Mouse (Mus musculus): Measurements from ENCODE around the gene Cdkl3. TPM values are rescaled to one million over a fixed set of nuclear protein-coding genes. Genes with fewer than 3 reads are reported as not detected.
"Not testable (repeated sequence)": the region's sequence is repeated elsewhere in the genome, so short reads cannot be mapped to it uniquely, and the experiment has no call there.

Gene Cdkl3
- polyA plus RNA-seq, 1 experiment from 2014 or later, result 29.1 TPM

DNA sequence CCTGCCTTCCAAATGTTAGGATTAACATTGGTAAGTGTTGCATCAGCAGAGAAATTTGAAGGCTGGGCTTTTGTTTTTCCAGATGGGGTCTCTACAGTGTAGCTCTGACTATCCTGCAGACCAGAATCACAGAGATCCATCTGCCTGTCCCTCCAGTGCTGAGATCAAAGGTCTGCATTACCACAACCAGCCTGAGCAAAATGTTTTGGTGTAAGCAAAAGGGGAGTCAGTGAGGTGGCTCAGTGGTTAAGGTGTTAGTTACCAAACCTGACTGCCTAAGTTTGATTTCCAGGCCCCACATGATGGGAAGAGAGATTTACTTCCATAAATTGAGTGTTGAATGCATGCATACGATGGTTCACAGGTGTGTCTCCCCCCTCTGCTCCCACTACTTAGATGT lies 105.4 kb downstream of the Cdkl3 start:
- ATAC-seq (ENCODE audit: low FRiP score), result no peak
- no peaks in the 10 kb centered on the region for H3K27me3 ChIP-seq
- peaks cover 14% of the 10 kb centered on the region for H3K4me1 ChIP-seq (replicated peaks)
- H3K27ac ChIP-seq, result no peak overlapping the region
- H3K9ac ChIP-seq, result no peak overlapping the region
- H3K4me3 ChIP-seq, result no peak overlapping the region
- peaks cover 7% of the 10 kb centered on the region for H3K36me3 ChIP-seq
- no peak overlapping the region for H3K4me2 ChIP-seq
- WGBS, result 90% methylated on average over 1 of the region's 1 CpGs
- no peaks in the 10 kb centered on the region for H3K9me3 ChIP-seq

DNA sequence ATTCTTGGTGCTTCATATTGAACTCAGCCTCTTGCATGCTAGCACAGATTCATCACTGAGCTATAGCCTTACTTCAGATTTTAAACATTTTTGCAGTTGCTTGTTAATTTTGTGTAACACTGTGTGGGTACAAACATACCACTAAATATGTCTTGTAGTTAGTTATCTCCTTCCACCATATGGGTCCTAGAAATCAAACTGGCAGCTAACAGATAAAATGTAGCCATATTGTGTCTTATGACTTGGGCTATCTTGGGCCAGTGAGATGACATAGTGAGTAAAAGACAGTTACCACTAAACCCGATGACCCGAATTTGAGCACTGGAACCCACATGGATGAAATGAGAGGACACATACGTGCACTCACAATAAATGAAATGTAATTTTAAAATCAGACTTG lies 111.5 kb downstream of the Cdkl3 start:
- no peaks in the 10 kb centered on the region for H3K27me3 ChIP-seq
- no peak overlapping the region for H3K9ac ChIP-seq
- 92% methylated on average over 3 of the region's 3 CpGs for WGBS
- H3K4me1 ChIP-seq (replicated peaks), result no peaks in the 10 kb centered on the region
- H3K4me3 ChIP-seq, result no peak overlapping the region
- no peak for ATAC-seq (ENCODE audit: low FRiP score)
- H3K4me2 ChIP-seq, result no peak overlapping the region
- H3K27ac ChIP-seq, result no peak overlapping the region
- H3K36me3 ChIP-seq, result peaks cover 65% of the 10 kb centered on the region
- H3K9me3 ChIP-seq, result no peaks in the 10 kb centered on the region

DNA sequence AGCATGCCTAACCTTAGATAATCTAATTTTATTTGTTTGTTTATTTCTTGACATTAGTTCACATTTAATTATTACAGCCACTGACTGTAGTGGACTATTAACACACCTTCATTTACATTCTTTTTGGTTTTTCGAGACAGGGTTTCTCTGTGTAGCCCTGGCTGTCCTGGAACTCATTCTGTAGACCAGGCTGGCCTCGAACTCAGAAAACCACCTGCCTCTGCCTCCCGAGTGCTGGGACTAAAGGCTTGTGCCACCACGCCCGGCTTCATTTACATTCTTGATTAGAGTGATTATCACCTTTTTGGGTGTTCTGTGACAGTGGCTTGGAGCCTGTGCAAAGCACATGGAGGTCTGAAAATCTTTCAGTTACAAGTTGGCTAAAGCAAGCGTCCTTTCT lies 112.1 kb downstream of the Cdkl3 start:
- H3K9ac ChIP-seq; ATAC-seq (ENCODE audit: low FRiP score); H3K27ac ChIP-seq; H3K4me3 ChIP-seq; H3K4me2 ChIP-seq; H3K4me1 ChIP-seq (replicated peaks); H3K27me3 ChIP-seq; H3K9me3 ChIP-seq: not testable (repeated sequence)
- peaks cover 69% of the 10 kb centered on the region for H3K36me3 ChIP-seq
- WGBS, result 93% methylated on average over 6 of the region's 6 CpGs

DNA sequence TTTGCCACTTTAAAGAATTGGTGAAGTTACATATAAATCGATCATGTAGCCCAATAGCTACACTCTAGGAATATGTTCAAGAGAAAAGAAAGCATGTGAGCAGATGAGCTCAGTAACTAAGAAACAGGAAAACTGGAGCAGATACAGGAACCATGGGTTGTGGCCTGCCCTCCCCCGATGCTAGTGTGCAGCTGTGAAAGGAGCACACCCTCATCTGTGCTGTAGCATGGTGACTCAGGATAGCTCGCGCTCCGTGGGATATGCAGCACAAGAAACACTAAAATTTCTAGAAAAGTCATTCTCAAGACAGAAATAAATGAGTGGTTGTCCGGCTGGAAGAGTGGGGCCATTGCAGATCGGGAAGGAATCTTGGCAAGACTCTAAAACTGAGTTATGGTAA lies 113.1 kb downstream of the Cdkl3 start:
- H3K4me1 ChIP-seq (replicated peaks), result no peaks in the 10 kb centered on the region
- no peak for ATAC-seq (ENCODE audit: low FRiP score)
- H3K4me3 ChIP-seq, result no peak overlapping the region
- WGBS, result 96% methylated on average over 7 of the region's 7 CpGs
- no peak overlapping the region for H3K9ac ChIP-seq
- H3K27ac ChIP-seq, result no peak overlapping the region
- H3K9me3 ChIP-seq, result no peaks in the 10 kb centered on the region
- H3K4me2 ChIP-seq, result no peak overlapping the region
- H3K27me3 ChIP-seq, result no peaks in the 10 kb centered on the region
- H3K36me3 ChIP-seq, result peaks cover 80% of the 10 kb centered on the region

DNA sequence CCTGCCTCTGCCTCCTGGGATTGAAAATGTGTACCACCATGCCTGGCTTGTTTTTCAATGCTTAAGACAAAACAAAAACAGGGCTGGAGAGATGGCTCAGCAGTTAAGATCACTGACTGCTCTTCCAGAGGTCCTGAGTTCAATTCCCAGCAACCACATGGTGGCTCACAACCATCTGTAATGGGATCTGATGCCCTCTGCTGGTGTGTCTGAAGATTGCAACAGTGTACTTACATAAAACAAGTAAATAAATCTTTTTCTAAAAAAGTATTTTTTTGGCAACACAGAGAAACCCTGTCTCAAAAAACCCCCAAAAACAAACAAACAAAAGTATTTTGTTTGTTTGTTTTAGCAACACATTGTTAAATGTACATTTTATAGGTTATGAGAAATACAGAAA lies 116.4 kb downstream of the Cdkl3 start:
- H3K27me3 ChIP-seq; H3K4me1 ChIP-seq (replicated peaks); H3K9me3 ChIP-seq; H3K9ac ChIP-seq; H3K4me2 ChIP-seq; H3K27ac ChIP-seq; ATAC-seq (ENCODE audit: low FRiP score); H3K4me3 ChIP-seq: not testable (repeated sequence)
- H3K36me3 ChIP-seq, result peaks cover 92% of the 10 kb centered on the region

DNA sequence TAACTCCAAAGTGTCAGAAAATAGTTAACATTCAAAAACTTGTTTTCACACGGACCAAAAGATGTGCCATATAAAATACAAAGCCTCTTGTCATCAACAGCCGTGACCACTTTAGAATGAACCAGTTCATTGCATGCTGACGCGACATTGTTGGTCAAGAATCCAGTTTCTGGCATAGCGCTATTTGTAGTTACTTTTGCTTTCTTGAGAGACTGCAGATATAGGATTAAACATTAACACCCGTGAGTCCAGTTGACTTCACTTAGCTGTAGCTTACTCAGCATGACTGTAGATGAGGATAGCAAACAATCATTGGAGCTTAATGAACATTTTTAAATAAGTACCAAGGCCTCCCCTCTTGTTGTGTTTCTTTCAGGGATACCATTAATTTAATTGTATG lies 118.0 kb downstream of the Cdkl3 start:
- H3K27ac ChIP-seq, result no peak overlapping the region
- H3K36me3 ChIP-seq, result peaks cover 89% of the 10 kb centered on the region
- WGBS, result 96% methylated on average over 6 of the region's 6 CpGs
- no peak for ATAC-seq (ENCODE audit: low FRiP score)
- H3K4me2 ChIP-seq, result no peak overlapping the region
- H3K9me3 ChIP-seq, result no peaks in the 10 kb centered on the region
- no peaks in the 10 kb centered on the region for H3K4me1 ChIP-seq (replicated peaks)
- H3K9ac ChIP-seq, result no peak overlapping the region
- H3K4me3 ChIP-seq, result no peak overlapping the region
- no peaks in the 10 kb centered on the region for H3K27me3 ChIP-seq

DNA sequence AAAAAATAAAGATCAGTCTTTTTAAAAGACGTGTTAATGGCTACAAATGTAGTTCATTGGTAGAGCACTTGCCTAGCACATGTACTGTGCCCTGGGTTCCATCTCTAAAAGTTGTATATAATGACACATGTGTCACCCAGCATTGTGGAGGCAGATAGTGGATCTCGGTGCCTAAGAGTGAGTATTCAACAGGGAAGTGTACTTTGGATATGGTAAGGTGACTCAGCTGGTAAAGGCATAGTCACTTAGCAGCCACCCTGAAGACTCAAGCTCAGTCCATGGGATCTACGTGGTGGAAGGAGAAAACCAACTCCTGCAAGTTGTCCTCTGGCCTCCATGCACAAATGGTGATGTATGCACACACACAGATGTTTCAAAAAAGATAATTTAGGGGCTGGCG lies 120.4 kb downstream of the Cdkl3 start:
- Histone ChIP-seq H3K9ac (no peak overlapping the region), H3K4me3 (no peak overlapping the region), H3K27ac (no peak overlapping the region), H3K27me3 (no peaks in the 10 kb centered on the region), H3K9me3 (no peaks in the 10 kb centered on the region), H3K4me1 (replicated peaks) (0 out of 2 replicates have a peak, but pooled peaks cover 5% of the 10 kb centered on the region), H3K4me2 (no peak overlapping the region), H3K36me3 (peaks cover 74% of the 10 kb centered on the region)
- 95% methylated on average over 4 of the region's 4 CpGs for WGBS
- ATAC-seq (ENCODE audit: low FRiP score), result no peak

DNA sequence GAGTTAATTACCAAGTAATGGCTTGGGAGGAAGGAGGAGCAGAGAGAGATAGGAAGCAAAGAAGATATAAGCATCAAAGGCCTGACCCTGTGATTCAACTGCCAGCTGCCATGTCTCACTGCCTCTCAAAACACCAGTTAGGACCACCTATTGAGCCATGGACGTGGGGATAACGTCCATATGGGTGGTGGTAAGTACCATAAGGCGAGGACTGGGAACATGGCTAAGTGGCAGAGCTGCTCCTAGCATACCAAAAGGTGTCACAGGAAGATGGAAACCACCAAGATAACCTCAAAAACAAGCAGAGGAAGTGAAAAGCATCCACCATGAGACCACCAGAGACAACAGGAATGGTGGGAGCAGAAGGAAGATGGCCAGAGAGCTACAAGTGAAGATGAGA lies 123.1 kb downstream of the Cdkl3 start:
- no peak overlapping the region for H3K9ac ChIP-seq
- 77% methylated on average over 3 of the region's 3 CpGs for WGBS

DNA sequence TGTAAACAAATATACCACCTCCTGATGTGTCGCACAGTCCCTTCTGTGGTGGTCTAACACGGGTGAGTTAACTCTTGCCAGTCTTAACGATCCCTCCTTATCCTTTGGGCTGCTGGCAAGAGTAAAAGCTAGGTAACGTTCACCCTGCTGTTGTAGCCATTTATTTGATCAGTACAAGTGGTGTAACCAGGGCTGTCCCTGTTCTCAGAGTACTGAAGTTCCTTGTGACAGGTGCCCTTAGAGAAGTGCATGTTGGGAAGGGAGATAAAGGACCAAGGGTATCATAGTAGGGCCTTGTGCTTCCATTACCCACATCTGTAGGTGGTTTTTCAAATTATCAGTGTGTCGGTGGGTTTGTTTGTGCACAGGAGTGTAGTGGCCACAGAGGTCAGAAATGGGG lies 123.7 kb downstream of the Cdkl3 start:
- ATAC-seq (ENCODE audit: low FRiP score), result no peak
- no peak overlapping the region for H3K4me2 ChIP-seq
- no peak overlapping the region for H3K4me3 ChIP-seq
- no peaks in the 10 kb centered on the region for H3K27me3 ChIP-seq
- no peak overlapping the region for H3K9ac ChIP-seq
- H3K4me1 ChIP-seq (replicated peaks), result peaks cover 5% of the 10 kb centered on the region; the same call in 1 of the 2 replicates
- H3K9me3 ChIP-seq, result no peaks in the 10 kb centered on the region
- peaks cover 44% of the 10 kb centered on the region for H3K36me3 ChIP-seq
- 77% methylated on average over 5 of the region's 5 CpGs for WGBS
- H3K27ac ChIP-seq, result peak overlapping the region; percentile 42; the same call in 1 of the 2 replicates

More for the DNA sequence above, 123.1 kb downstream of the Cdkl3 start:
- no peak for ATAC-seq (ENCODE audit: low FRiP score)
- Histone ChIP-seq H3K9me3 (no peaks in the 10 kb centered on the region), H3K4me3 (no peak overlapping the region), H3K4me1 (replicated peaks) (peaks cover 5% of the 10 kb centered on the region; the same call in 1 of the 2 replicates), H3K27ac (no peak overlapping the region), H3K36me3 (peaks cover 49% of the 10 kb centered on the region), H3K4me2 (no peak overlapping the region), H3K27me3 (no peaks in the 10 kb centered on the region)

DNA sequence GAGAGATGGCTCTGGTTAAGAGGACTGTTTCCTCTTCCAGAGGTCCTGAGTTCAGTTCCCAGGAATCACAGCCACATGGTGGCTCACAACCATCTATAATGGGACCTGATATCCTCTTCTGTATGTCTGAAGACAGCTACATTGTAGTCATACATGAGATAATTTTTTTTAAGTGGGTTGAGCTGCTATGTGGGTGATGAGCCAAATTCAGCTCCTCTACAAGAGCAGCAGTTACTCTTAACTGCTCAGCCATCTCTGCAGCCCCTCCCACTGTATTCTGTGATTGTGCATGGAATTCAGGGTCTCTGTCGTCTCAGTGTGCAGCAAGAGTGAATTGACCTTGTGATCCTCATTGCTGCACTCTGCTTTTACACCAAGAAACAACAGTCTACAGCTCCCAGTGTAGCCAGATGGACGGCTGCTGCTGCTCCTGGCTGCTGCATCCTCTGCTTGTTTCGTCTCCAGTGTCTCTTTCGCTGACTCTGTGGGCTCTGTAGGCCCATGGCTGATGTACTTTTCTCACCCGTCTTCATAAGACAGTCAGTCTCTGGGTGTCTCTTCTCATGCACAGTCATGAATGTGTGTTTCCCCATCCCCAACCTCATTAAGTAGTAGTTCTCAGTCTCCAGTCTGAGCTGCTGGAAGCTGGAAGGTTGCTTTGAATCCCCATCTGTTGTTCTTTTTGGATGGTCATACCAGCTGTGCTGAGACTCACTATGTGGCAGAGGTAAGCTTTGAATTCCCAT lies 124.5 kb downstream of the Cdkl3 start:
- Histone ChIP-seq H3K4me1 (replicated peaks) (peaks cover 5% of the 10 kb centered on the region; the same call in 1 of the 2 replicates), H3K9me3 (no peaks in the 10 kb centered on the region), H3K9ac (no peak overlapping the region), H3K27ac (peak overlapping the region; percentile 42), H3K36me3 (peaks cover 39% of the 10 kb centered on the region), H3K4me2 (no peak overlapping the region), H3K27me3 (no peaks in the 10 kb centered on the region), H3K4me3 (no peak overlapping the region)
- no peak for ATAC-seq (ENCODE audit: low FRiP score)
- WGBS, result 67% methylated on average over 5 of the region's 5 CpGs

DNA sequence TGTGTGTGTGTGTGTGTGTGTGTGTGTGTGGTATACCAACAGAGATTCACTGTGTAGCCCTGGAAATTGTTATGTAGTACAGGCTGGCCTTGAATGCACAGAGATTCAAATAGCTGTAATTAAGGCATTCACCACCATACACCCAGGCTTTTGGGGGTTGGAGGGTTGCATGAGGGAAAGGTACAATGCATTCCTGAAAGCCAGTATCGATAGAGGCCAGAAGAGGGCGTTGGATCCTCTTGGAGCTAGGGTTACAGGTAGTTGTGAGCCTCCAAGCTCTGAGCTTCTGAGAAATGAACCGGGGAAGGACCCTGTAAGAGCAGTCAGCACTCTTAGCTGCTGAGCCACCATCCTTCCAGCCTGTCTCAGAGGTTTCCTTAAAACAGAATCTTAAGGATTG lies 125.2 kb downstream of the Cdkl3 start:
- 31% methylated on average over 3 of the region's 3 CpGs for WGBS
- Histone ChIP-seq H3K36me3 (peaks cover 34% of the 10 kb centered on the region), H3K27ac (peak overlapping the region; percentile 42; the same call in 1 of the 2 replicates), H3K9ac (no peak overlapping the region), H3K4me2 (no peak overlapping the region), H3K4me1 (replicated peaks) (peaks cover 5% of the 10 kb centered on the region; the same call in 1 of the 2 replicates), H3K9me3 (no peaks in the 10 kb centered on the region), H3K4me3 (no peak overlapping the region), H3K27me3 (no peaks in the 10 kb centered on the region)
- ATAC-seq (ENCODE audit: low FRiP score), result no peak

DNA sequence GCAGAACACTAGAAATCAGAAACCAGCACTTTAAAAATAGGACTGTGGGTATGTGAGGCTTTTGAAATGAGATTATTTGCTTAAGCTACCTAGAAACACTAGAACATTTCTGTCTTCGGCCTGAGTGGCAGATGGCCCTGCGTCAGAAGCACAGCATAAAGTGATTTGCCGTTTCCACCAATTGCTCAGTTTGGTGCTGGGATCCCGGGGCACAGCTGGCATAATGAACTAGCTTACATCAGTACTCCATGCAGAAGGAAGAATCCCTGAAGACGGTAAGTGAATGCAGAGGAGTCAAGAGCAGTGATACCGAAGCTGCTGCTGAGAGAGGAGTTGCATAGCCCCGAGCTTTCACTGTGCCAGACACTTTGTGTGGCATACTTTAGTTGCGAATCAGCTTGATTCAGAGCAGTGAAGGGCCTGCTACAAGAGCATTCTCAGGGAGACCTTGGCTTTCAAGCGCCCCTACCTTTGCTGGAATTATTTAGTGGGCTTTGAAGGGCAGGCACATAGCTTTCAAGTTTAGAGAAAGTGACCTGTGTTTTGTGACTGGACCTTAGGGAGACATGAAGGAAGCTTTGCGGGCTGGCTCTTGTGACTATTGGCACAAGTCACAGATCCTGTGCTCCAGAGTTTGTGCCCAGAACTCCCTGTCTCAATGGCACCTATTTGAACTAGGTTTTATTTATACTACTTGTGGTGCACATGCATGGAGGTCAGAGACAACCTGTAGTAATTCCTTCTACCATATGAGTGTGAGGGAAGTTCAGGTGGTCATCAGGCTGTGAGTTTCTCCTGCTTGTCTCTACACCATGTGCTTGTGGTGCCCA lies 125.8 kb downstream of the Cdkl3 start:
- Histone ChIP-seq H3K9ac (no peak overlapping the region), H3K36me3 (peaks cover 27% of the 10 kb centered on the region), H3K9me3 (peaks cover 2% of the 10 kb centered on the region; the same call in 1 of the 2 replicates), H3K27me3 (no peaks in the 10 kb centered on the region), H3K4me1 (replicated peaks) (peaks cover 5% of the 10 kb centered on the region; the same call in 1 of the 2 replicates), H3K27ac (peak overlapping the region; percentile 42; the same call in 1 of the 2 replicates), H3K4me2 (no peak overlapping the region), H3K4me3 (no peak overlapping the region)
- WGBS, result 78% methylated on average over 10 of the region's 10 CpGs
- ATAC-seq (ENCODE audit: low FRiP score), result no peak
